Mouse (Mus musculus) liver, embryonic 16.5 days (tissue): Measurements from ENCODE around the gene Sel1l3. TPM values are rescaled to one million over a fixed set of nuclear protein-coding genes. Genes with fewer than 3 reads are reported as not detected.
A peak's percentile ranks its signal among the peaks of the same experiment; 100 is the strongest.

Experiments
- ATAC-seq: fragments of 200-750 bp; cut with Nextera tagmentation; 2 replicates; pipeline ENCODE4 v1.8.0; 2017; ENCODE audit warnings: low read depth, mild to moderate bottlenecking, moderate number of reproducible peaks, moderate library complexity
- H3K27ac ChIP-seq: fragments of 300-500 bp; sonication (generic); 2 replicates; pipeline ENCODE4 v1.5.1; 2014; ENCODE audit warnings: mild to moderate bottlenecking, low read length
- H3K27me3 ChIP-seq: fragments of 300-500 bp; sonication (generic); 2 replicates; pipeline ENCODE4 v1.6.1; 2014; ENCODE audit warnings: low read depth, low read length, mixed read lengths; ENCODE audit not compliant: control insufficient read depth, insufficient read depth
- H3K36me3 ChIP-seq: fragments of 300-500 bp; sonication (generic); 2 replicates; pipeline ENCODE4 v1.6.1; 2014; ENCODE audit warnings: mild to moderate bottlenecking; ENCODE audit not compliant: control insufficient read depth, insufficient read depth
- H3K4me1 ChIP-seq: fragments of 300-500 bp; sonication (generic); 2 replicates; pipeline ENCODE4 v1.6.1; 2014; ENCODE audit warnings: low read depth, low read length, mixed read lengths; ENCODE audit not compliant: control insufficient read depth
- H3K4me2 ChIP-seq: fragments of 300-500 bp; sonication (generic); 2 replicates; pipeline ENCODE4 v1.6.1; 2014; ENCODE audit warnings: low read depth, low read length, mixed read lengths
- H3K4me3 ChIP-seq: fragments of 300-500 bp; sonication (generic); 2 replicates; pipeline ENCODE4 v1.5.1; 2014; ENCODE audit warnings: low read depth, mild to moderate bottlenecking, low read length
- H3K9ac ChIP-seq: fragments of 300-500 bp; sonication (generic); 2 replicates; pipeline ENCODE4 v1.6.1; 2014; ENCODE audit warnings: low read depth, low read length
- H3K9me3 ChIP-seq: fragments of 300-500 bp; sonication (generic); replicated peaks from 2 replicates; pipeline ENCODE4 v1.6.1; 2016; ENCODE audit warnings: low read length; ENCODE audit not compliant: control insufficient read depth
- WGBS: fragments of 180-500 bp; shearing (Covaris S2); extraction: QIAGEN DNeasy Blood & Tissue Kit; methylation state at CpG from one replicate; pipeline ENCODE4 v1.1.7; 2014; ENCODE audit not compliant: insufficient replicate concordance; 5-methylcytosine and 5-hydroxymethylcytosine counted together
- polyA plus RNA-seq: library from polyadenylated mRNA; unstranded; fragments of >200 nt; fragmentation: Nextera tagmentation; extraction: Ambion mirVana; gene quantifications from 2 replicates; pipeline ENCODE4 v1.2.1, GENCODE M21; 2015

Gene Sel1l3
- polyA plus RNA-seq = 0.21 TPM in 1 of 2 replicates, not detected in the other

DNA sequence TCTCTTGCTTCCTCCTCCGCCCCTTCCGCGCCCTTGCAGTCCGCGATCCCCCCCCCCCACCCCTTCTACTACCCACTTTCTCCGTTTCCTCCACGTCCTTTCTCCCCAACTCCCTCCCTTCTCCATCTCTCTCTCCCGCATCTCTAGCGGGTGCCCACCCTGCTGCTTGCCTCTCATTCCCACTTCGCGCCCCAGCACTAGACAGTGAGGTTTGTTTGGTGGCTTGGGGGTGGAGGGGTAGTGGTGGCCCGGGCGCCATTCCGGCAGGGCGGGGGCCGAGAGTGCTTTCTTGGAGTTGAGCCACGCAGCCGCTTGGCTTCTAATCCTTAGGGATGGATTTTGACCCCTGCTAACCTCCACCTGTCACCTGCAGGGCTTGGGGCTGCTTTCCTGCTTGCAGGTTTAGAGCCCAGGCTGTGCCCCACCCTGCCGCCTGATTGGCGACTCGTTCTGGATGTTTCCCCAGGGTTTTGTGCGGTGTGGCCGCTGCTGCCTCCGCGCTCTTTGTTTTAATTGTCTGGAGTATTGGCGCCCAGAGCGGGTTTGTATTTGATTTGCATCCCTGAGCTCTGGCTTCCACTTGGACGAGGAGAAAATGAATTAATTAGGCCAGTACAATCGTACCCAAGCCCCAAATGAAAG is at the start of gene Sel1l3:
Gene Sel1l3, minus strand, starts transcription at position 217 of the 642 bp plus-strand sequence.
- H3K9ac ChIP-seq = no peak within 1 kb of the TSS
- H3K4me1 ChIP-seq = peaks cover 2% of the 10 kb centered on the region
- no peak within 1 kb of the TSS for H3K27ac ChIP-seq
- 2% methylated on average over 24 of the region's 29 CpGs for WGBS
- no peaks in the 10 kb centered on the region for H3K36me3 ChIP-seq
- peaks cover 45% of the 10 kb centered on the region for H3K27me3 ChIP-seq
- H3K4me3 ChIP-seq = peak within 1 kb of the TSS; percentile 52
- H3K9me3 ChIP-seq = no peaks in the 10 kb centered on the region
- peak within 1 kb of the TSS; percentile 76 for H3K4me2 ChIP-seq
- ATAC-seq = no peak

DNA sequence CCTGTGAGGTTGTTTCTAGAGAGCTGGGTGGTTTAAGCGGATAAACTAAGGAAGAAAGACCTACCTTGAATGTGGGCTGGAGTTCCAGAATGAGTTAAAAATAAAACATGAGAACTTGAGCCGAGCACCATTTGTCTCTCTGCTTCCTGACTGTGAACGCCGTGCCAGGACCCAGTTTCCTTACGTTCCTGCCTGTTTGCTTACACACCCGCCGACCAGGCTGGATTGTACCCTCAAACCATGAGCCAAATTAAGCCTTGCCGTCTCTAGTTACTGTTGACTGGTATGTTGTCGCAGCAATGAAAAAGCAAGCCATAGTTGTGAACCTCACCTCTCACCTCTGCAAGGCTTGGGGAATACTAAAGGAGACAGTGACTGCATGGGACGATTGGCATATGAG is 48.3 kb upstream of the Sel1l3 start:
- H3K9ac ChIP-seq = no peak overlapping the region
- H3K9me3 ChIP-seq = no peaks in the 10 kb centered on the region
- no peaks in the 10 kb centered on the region for H3K36me3 ChIP-seq
- H3K4me3 ChIP-seq = no peak overlapping the region
- no peak overlapping the region for H3K27ac ChIP-seq
- no peak for ATAC-seq
- no peak overlapping the region for H3K4me2 ChIP-seq
- H3K27me3 ChIP-seq = peaks cover 11% of the 10 kb centered on the region
- WGBS = 51% methylated on average over 10 of the region's 10 CpGs
- peaks cover 3% of the 10 kb centered on the region; the same call in 1 of the 2 replicates for H3K4me1 ChIP-seq

DNA sequence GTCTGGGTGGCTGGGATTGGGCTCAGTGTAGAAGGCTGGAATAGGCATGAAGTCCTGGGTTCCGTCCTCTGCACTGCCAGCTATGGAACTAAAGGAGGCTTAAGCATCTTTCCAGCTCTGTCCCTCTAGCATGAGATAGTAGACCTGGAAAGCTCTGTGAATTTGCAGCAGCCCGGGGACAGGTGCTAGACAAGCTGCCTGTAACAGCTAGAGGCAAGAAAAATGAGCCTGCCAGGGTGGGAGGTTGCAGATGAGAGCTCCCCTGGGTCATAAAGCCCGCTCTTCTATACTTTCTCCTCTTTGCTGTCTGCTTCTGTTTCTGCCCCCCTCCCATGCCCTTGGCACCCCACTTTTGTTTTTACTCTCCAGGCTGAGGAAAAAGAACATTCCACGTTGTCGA is 46.2 kb upstream of the Sel1l3 start:
- WGBS = 44% methylated on average over 5 of the region's 5 CpGs
- Histone ChIP-seq H3K4me2 (no peak overlapping the region), H3K36me3 (no peaks in the 10 kb centered on the region), H3K4me1 (no peaks in the 10 kb centered on the region), H3K27ac (no peak overlapping the region), H3K27me3 (peaks cover 18% of the 10 kb centered on the region), H3K9ac (no peak overlapping the region), H3K9me3 (no peaks in the 10 kb centered on the region), H3K4me3 (no peak overlapping the region)
- no peak for ATAC-seq

DNA sequence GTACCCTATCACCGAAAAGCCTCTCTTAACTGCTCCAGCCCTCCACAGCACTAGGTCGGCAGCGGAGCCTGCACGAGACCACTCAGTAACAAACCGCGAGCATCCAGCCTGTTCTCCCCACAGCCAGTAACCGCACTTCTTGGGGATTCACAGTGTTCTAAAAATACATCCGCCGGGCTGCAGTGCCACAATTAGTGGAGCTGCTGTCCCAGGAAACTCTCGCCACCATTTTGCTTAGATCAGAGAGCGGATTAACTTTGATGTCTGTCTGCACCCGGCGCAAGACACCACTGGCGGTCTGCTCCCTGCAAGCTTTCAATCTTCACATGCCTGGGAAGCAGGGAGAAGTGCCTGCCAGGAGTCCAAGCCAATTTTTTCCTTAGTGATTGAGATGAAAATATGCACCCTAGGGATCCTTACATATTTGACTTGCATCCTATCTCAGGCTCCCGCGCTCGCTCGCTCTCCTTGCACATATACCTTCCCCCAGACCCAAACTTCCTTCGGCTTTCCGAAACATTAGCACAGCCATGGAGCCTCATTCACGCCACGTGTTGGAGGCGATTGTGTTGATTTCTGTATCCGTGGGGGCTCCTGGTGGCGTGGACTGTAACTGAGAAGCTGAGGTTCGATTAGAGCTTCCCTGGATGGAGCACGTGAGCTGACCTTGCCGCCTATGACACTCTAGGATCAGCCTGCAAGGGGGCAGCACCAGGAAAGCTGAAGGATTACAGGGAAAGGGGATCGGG is 44.5 kb upstream of the Sel1l3 start:
- Histone ChIP-seq H3K9ac (no peak overlapping the region), H3K9me3 (no peaks in the 10 kb centered on the region), H3K4me1 (no peaks in the 10 kb centered on the region), H3K27ac (no peak overlapping the region), H3K4me3 (peak overlapping the region; percentile 25), H3K27me3 (peaks cover 18% of the 10 kb centered on the region), H3K4me2 (peak overlapping the region; percentile 25), H3K36me3 (no peaks in the 10 kb centered on the region)
- 4% methylated on average over 29 of the region's 29 CpGs for WGBS
- ATAC-seq = no peak

DNA sequence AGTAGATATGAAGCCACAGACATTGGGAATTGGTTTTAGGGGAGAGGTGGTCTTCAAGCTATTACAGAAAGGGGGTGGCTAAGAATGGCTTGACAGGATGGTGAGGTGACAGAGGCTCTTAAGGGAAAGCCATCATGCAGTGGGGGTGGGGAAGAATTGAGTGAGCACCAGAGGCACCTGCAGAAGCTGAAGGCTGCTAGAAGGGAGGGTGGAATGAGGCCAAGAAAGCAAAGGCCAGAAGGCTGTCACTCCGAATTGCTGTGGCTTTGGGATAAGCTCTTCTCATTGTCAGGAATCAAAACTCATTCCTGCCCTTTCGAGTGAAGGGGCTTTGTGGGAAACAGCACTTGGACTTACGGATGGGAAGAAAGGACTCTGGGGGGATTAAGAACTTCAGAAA is 41.1 kb upstream of the Sel1l3 start:
- no peaks in the 10 kb centered on the region for H3K36me3 ChIP-seq
- WGBS = 60% methylated on average over 3 of the region's 3 CpGs
- no peak for ATAC-seq
- no peaks in the 10 kb centered on the region for H3K4me1 ChIP-seq
- no peak overlapping the region for H3K27ac ChIP-seq
- H3K27me3 ChIP-seq = peaks cover 18% of the 10 kb centered on the region
- H3K4me2 ChIP-seq = no peak overlapping the region
- H3K9ac ChIP-seq = no peak overlapping the region
- H3K4me3 ChIP-seq = no peak overlapping the region
- H3K9me3 ChIP-seq = no peaks in the 10 kb centered on the region

DNA sequence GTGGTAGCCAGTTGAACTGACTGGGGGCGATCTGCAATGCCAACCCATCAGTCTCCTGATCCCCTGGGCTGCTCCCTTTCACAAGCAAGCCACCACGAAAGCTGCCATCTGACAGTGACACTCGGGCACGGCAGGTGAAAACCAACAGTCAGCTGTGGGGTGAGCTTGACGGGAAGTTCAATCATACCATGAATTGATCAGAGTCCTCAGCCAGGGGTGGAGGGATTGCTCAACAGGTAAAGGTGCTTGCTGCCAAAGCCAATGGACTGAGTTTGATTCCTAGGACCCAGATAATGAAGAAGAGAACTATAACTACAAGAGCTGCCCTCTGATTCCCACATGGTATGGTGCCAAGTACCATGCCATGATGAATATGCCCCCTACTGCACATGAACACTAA is 40.4 kb upstream of the Sel1l3 start:
- Histone ChIP-seq H3K4me2 (no peak overlapping the region), H3K4me1 (no peaks in the 10 kb centered on the region), H3K27ac (no peak overlapping the region), H3K27me3 (peaks cover 18% of the 10 kb centered on the region), H3K9ac (no peak overlapping the region), H3K9me3 (no peaks in the 10 kb centered on the region), H3K36me3 (no peaks in the 10 kb centered on the region), H3K4me3 (no peak overlapping the region)
- no peak for ATAC-seq
- WGBS = 51% methylated on average over 5 of the region's 5 CpGs

DNA sequence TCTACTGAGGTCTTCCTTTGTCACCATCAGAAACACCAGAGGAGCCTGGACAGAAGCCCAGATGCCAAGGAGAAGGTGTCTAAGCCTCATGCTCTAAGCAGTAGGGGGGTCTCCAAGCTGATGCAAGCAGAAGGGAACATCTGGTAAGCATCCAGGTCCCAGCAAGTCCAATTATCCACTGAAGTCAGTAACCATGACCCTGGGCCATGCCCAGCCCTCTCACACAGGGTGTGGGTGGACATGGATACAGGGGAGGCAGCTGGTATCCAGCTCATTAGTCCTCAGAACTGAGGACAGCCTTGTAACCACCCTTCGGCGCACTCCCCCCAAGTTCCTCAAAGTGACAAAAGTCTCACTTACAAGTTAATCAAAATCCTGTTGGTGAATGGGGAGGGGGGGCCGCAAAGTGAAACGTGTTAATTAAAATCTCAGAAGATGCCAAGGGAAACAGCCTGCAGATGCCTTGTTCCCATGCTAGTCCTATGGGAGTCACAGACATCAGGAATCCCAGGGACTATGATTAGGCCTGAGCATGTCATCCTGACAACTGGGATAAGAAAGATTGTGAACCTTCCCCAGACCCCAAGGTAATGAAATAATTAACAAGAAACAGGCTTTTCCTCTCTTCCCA is 35.8 kb upstream of the Sel1l3 start:
- H3K27me3 ChIP-seq = no peaks in the 10 kb centered on the region
- H3K4me3 ChIP-seq = no peak overlapping the region
- no peaks in the 10 kb centered on the region for H3K36me3 ChIP-seq
- H3K9me3 ChIP-seq = no peaks in the 10 kb centered on the region
- no peak overlapping the region for H3K9ac ChIP-seq
- no peaks in the 10 kb centered on the region for H3K4me1 ChIP-seq
- H3K27ac ChIP-seq = no peak overlapping the region
- 58% methylated on average over 4 of the region's 4 CpGs for WGBS
- H3K4me2 ChIP-seq = no peak overlapping the region
- ATAC-seq = no peak

DNA sequence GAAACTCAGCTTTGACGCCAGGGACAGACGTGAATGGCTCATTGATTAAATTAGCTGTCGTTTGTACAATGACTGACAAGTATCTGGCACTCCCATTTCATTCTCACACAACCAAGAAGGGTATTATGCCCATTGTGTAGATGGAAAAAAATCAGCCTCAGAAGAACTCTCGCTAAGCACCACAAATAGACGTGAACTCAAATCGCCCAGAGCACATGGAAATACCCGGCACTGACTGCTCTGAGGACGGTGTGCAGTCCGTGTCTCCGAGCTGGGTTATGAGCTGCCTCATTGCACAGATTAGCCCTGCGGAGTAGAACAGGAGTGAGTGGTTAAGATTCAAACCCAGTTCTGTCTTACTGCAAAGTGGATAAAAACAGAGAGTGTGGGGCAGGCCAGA is 34.8 kb upstream of the Sel1l3 start:
- Histone ChIP-seq H3K9me3 (no peaks in the 10 kb centered on the region), H3K4me3 (no peak overlapping the region), H3K4me1 (no peaks in the 10 kb centered on the region), H3K27me3 (no peaks in the 10 kb centered on the region), H3K36me3 (no peaks in the 10 kb centered on the region), H3K9ac (no peak overlapping the region), H3K27ac (no peak overlapping the region), H3K4me2 (no peak overlapping the region)
- ATAC-seq = no peak
- WGBS = 72% methylated on average over 11 of the region's 11 CpGs

DNA sequence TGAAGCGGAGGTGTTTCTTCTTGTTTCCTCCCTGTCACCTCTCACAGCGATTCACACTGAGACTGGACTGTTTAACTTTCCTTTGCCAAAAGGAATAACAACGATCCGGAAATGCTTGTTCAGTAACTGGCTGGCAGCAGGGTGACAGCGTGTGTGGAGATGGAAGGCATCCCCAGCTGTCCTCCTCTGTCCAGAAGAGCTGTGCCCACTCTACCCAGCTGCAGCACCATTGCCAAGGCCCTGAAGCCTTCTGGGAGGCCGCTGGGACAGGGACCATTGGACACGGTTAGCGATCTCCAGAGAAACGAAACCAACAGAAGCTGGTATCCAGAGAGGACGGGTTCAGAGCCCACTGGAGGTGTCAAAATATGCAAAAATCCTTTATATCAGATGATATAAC is 30.2 kb upstream of the Sel1l3 start:
- H3K4me1 ChIP-seq = no peaks in the 10 kb centered on the region
- no peak overlapping the region for H3K4me3 ChIP-seq
- 59% methylated on average over 10 of the region's 10 CpGs for WGBS
- no peak overlapping the region for H3K27ac ChIP-seq
- no peaks in the 10 kb centered on the region for H3K36me3 ChIP-seq
- no peak for ATAC-seq
- H3K4me2 ChIP-seq = no peak overlapping the region
- no peaks in the 10 kb centered on the region for H3K9me3 ChIP-seq
- no peak overlapping the region for H3K9ac ChIP-seq
- no peaks in the 10 kb centered on the region for H3K27me3 ChIP-seq
